8 mouse cellular contexts compared by ENCODE assay signal in genomic region chr8:87938351-87939232, GRCm38 (mm10). TPM values are rescaled to one million over a fixed set of nuclear protein-coding genes. Genes with fewer than 3 reads are reported as not detected.
DNase-seq lines count a peak whose midpoint lies in the region; ATAC-seq and TF ChIP-seq lines count a peak whose summit lies in the region.

No protein-coding gene starts in this region.

- no peak for TF ChIP-seq POLR2A in olfactory bulb, adult 2 months (IDR thresholded peaks at IDR 0.05; ENCODE audit: insufficient read depth, low read depth, low read length)

- H3K27me3 ChIP-seq in intestine, embryonic 16.5 days (replicated peaks; ENCODE audit: control insufficient read depth, insufficient read depth, low read length) = no peaks in the 10 kb centered on the region
- peaks cover 14% of the 10 kb centered on the region for H3K27me3 ChIP-seq in liver, embryonic 15.5 days

- H3K9ac ChIP-seq in intestine, embryonic 16.5 days (ENCODE audit: low read depth, low read length) = peak overlapping the region; percentile 55
- no peak overlapping the region for H3K9ac ChIP-seq in liver, embryonic 15.5 days

- no peaks in the 10 kb centered on the region for H3K36me3 ChIP-seq in intestine, embryonic 16.5 days (ENCODE audit: control insufficient read depth, insufficient read depth, low read length)
- H3K36me3 ChIP-seq in liver, embryonic 15.5 days (replicated peaks) = no peaks in the 10 kb centered on the region

- no peaks in the 10 kb centered on the region for H3K9me3 ChIP-seq in intestine, embryonic 16.5 days (ENCODE audit: control insufficient read depth, low read length)
- no peaks in the 10 kb centered on the region for H3K9me3 ChIP-seq in liver, embryonic 15.5 days (replicated peaks)

- peak overlapping the region; percentile 60 for H3K4me2 ChIP-seq in intestine, embryonic 16.5 days (ENCODE audit: low read depth, low read length)
- peak overlapping the region; percentile 13; the same call in 1 of the 2 replicates for H3K4me2 ChIP-seq in liver, embryonic 15.5 days

- peak; percentile 16 for DNase-seq in kidney, adult 18-20 months
- DNase-seq in kidney, adult 9 months = no peak
- peak; percentile 82 for DNase-seq in embryo, embryonic 10.5 days (ENCODE audit: low spot score)
- peak; percentile 90 for DNase-seq in gastrocnemius, postnatal 25 days
- no peak for DNase-seq in thymus, postnatal 4 days

- H3K27ac ChIP-seq in intestine, embryonic 16.5 days (ENCODE audit: low read length) = peak overlapping the region; percentile 76
- H3K27ac ChIP-seq in liver, embryonic 15.5 days (replicated peaks) = no peak overlapping the region
- H3K27ac ChIP-seq in olfactory bulb, adult 2 months (ENCODE audit: insufficient read depth, low read depth, low read length) = peak overlapping the region; percentile 42; the same call in 1 of the 2 replicates

- peak overlapping the region; percentile 29 for H3K4me3 ChIP-seq in intestine, embryonic 16.5 days (ENCODE audit: low read length)
- no peak overlapping the region for H3K4me3 ChIP-seq in liver, embryonic 15.5 days (replicated peaks)
- 0 out of 2 replicates have a peak overlapping the region, but pooled peaks have one; percentile 6 for H3K4me3 ChIP-seq in olfactory bulb, adult 2 months (ENCODE audit: insufficient read depth, low read depth, low read length)

- peaks cover 22% of the 10 kb centered on the region for H3K4me1 ChIP-seq in intestine, embryonic 16.5 days (ENCODE audit: control insufficient read depth, insufficient read depth, low read length)
- no peaks in the 10 kb centered on the region for H3K4me1 ChIP-seq in liver, embryonic 15.5 days (replicated peaks)
- peaks cover 28% of the 10 kb centered on the region for H3K4me1 ChIP-seq in olfactory bulb, adult 2 months (ENCODE audit: control insufficient read depth, insufficient read depth, low read length)

- ATAC-seq in intestine, embryonic 16.5 days = peak; percentile 87
- 0 out of 2 replicates have a peak, but pooled peaks have one; percentile 37 for ATAC-seq in liver, embryonic 15.5 days (ENCODE audit: insufficient read depth)

- 5% methylated on average over 20 of the region's 20 CpGs for WGBS in intestine, embryonic 16.5 days
- 6% methylated on average over 20 of the region's 20 CpGs for WGBS in liver, embryonic 15.5 days (ENCODE audit: insufficient replicate concordance)
- WGBS in olfactory bulb, adult 2 months = 17% methylated on average over 20 of the region's 20 CpGs

- TF ChIP-seq CTCF in olfactory bulb, adult 2 months (IDR thresholded peaks at IDR 0.05; ENCODE audit: insufficient read depth, low read depth, low read length) = no peak

RNA-seq across cellular contexts. Expression of gene Zfp423, which starts 20.8 kb away (rescaled TPM):
- total RNA-seq in gastrocnemius, postnatal 25 days (2021) = 10 to 100 TPM; 15.6 to 16.4 TPM
- 2.4 and 2.5 TPM in 2 replicates for polyA plus RNA-seq in intestine, embryonic 16.5 days (2015; fragmentation: Nextera tagmentation; extraction: Ambion mirVana)
- 0.30 and 0.39 TPM in 2 replicates for polyA plus RNA-seq in liver, embryonic 15.5 days (2015; fragmentation: Nextera tagmentation; extraction: Ambion mirVana)
- not detected in 2 replicates for polyA plus RNA-seq in olfactory bulb, adult 2 months (2012; ENCODE audit: insufficient read depth, insufficient read length, low replicate concordance, missing spikeins)

Comparison
In these comparisons a context has a peak if more than half of its experiments do, and no peak if none do; other contexts are left out.
1. DNase-seq: peak in kidney, adult 18-20 months (single experiment), embryo, embryonic 10.5 days (single experiment) and gastrocnemius, postnatal 25 days (single experiment); none in kidney, adult 9 months (single experiment) and thymus, postnatal 4 days (single experiment).